Mouse (Mus musculus) hindbrain, embryonic 15.5 days (tissue): ENCODE results near the gene Arl8a. TPM values are rescaled to one million over a fixed set of nuclear protein-coding genes. Genes with fewer than 3 reads are reported as not detected.

Experiments
- ATAC-seq: fragments of 200-750 bp; cut with Nextera tagmentation; 2 replicates; pipeline ENCODE4 v1.8.0; 2017; ENCODE audit warnings: low read depth, moderate number of reproducible peaks, moderate TSS enrichment; ENCODE audit not compliant: low FRiP score
- H3K27ac ChIP-seq: fragments of 300-500 bp; sonication (generic); replicated peaks from 2 replicates; pipeline ENCODE4 v1.5.1; 2015; ENCODE audit warnings: mild to moderate bottlenecking, inconsistent platforms
- H3K27me3 ChIP-seq: fragments of 300-500 bp; sonication (generic); 2 replicates; pipeline ENCODE4 v1.6.1; 2015; ENCODE audit warnings: control low read depth, inconsistent platforms
- H3K36me3 ChIP-seq: fragments of 300-500 bp; sonication (generic); 2 replicates; pipeline ENCODE4 v1.6.1; 2015; ENCODE audit warnings: control low read depth, inconsistent platforms
- H3K4me1 ChIP-seq: fragments of 300-500 bp; sonication (generic); replicated peaks from 2 replicates; pipeline ENCODE4 v1.6.1; 2015; ENCODE audit warnings: control low read depth, inconsistent platforms
- H3K4me2 ChIP-seq: fragments of 300-500 bp; sonication (generic); 2 replicates; pipeline ENCODE4 v1.6.1; 2015; ENCODE audit warnings: moderate library complexity, mild to moderate bottlenecking, inconsistent platforms
- H3K4me3 ChIP-seq: fragments of 300-500 bp; sonication (generic); 2 replicates; pipeline ENCODE4 v1.5.1; 2015; ENCODE audit warnings: mild to moderate bottlenecking, inconsistent platforms
- H3K9ac ChIP-seq: fragments of 300-500 bp; sonication (generic); 2 replicates; pipeline ENCODE4 v1.6.1; 2015; ENCODE audit warnings: inconsistent platforms
- H3K9me3 ChIP-seq: fragments of 300-500 bp; sonication (generic); 2 replicates; pipeline ENCODE4 v1.6.1; 2016; ENCODE audit warnings: control low read depth, inconsistent platforms
- WGBS: fragments of 180-500 bp; shearing (Covaris S2); methylation state at CpG from one replicate; pipeline ENCODE4 v1.1.7; 2015; 5-methylcytosine and 5-hydroxymethylcytosine counted together
- polyA plus RNA-seq: library from polyadenylated mRNA; unstranded; fragments of >200 nt; fragmentation: Nextera tagmentation; extraction: Ambion mirVana; gene quantifications from 2 replicates; pipeline ENCODE4 v1.2.1, GENCODE M21; 2015

The Arl8a gene
- polyA plus RNA-seq, 1 experiment from 2014 or later: 418 TPM

GRCm38 (mm10) chr1:135126443-135127027 is 20.1 kb upstream of the Arl8a start:
- H3K27me3 ChIP-seq: no peaks in the 10 kb centered on the region
- H3K36me3 ChIP-seq: no peaks in the 10 kb centered on the region
- no peak overlapping the region for H3K4me2 ChIP-seq
- H3K4me1 ChIP-seq: peaks cover 10% of the 10 kb centered on the region; the same call in 1 of the 2 replicates
- H3K27ac ChIP-seq: no peak overlapping the region
- H3K9me3 ChIP-seq: no peaks in the 10 kb centered on the region
- no peak for ATAC-seq
- H3K9ac ChIP-seq: no peak overlapping the region
- WGBS: 53% methylated on average over 4 of the region's 4 CpGs
- no peak overlapping the region for H3K4me3 ChIP-seq

- 53% methylated on average over 6 of the region's 6 CpGs for WGBS
- no peak for ATAC-seq
- Histone ChIP-seq H3K9me3 (no peaks in the 10 kb centered on the region), H3K9ac (no peak overlapping the region), H3K4me1 (peaks cover 10% of the 10 kb centered on the region; the same call in 1 of the 2 replicates), H3K4me2 (no peak overlapping the region), H3K27ac (no peak overlapping the region), H3K36me3 (no peaks in the 10 kb centered on the region), H3K4me3 (no peak overlapping the region), H3K27me3 (no peaks in the 10 kb centered on the region)
Observed at GRCm38 (mm10) chr1:135128011-135128441, 18.6 kb upstream of the Arl8a start.

GRCm38 (mm10) chr1:135128986-135129385 is 17.6 kb upstream of the Arl8a start:
- WGBS: 28% methylated on average over 9 of the region's 9 CpGs
- Histone ChIP-seq H3K9me3 (no peaks in the 10 kb centered on the region), H3K36me3 (no peaks in the 10 kb centered on the region), H3K27ac (no peak overlapping the region), H3K9ac (no peak overlapping the region), H3K4me3 (no peak overlapping the region), H3K4me1 (peaks cover 10% of the 10 kb centered on the region; the same call in 1 of the 2 replicates), H3K27me3 (no peaks in the 10 kb centered on the region), H3K4me2 (no peak overlapping the region)
- ATAC-seq: no peak

- H3K27me3 ChIP-seq: no peaks in the 10 kb centered on the region
- no peak overlapping the region for H3K4me2 ChIP-seq
- no peak overlapping the region for H3K4me3 ChIP-seq
- peaks cover 10% of the 10 kb centered on the region; the same call in 1 of the 2 replicates for H3K4me1 ChIP-seq
- no peak for ATAC-seq
- H3K27ac ChIP-seq: no peak overlapping the region
- H3K9me3 ChIP-seq: no peaks in the 10 kb centered on the region
- H3K9ac ChIP-seq: no peak overlapping the region
- 58% methylated on average over 9 of the region's 9 CpGs for WGBS
- H3K36me3 ChIP-seq: no peaks in the 10 kb centered on the region
Observed at GRCm38 (mm10) chr1:135129543-135130183, 17.0 kb upstream of the Arl8a start.

GRCm38 (mm10) chr1:135130376-135131018 is 16.1 kb upstream of the Arl8a start:
- Histone ChIP-seq H3K9ac (no peak overlapping the region), H3K4me2 (no peak overlapping the region), H3K4me1 (peaks cover 10% of the 10 kb centered on the region; the same call in 1 of the 2 replicates), H3K4me3 (no peak overlapping the region), H3K9me3 (no peaks in the 10 kb centered on the region), H3K36me3 (no peaks in the 10 kb centered on the region), H3K27ac (no peak overlapping the region), H3K27me3 (no peaks in the 10 kb centered on the region)
- no peak for ATAC-seq
- 93% methylated on average over 2 of the region's 2 CpGs for WGBS

- 47% methylated on average over 6 of the region's 6 CpGs for WGBS
- Histone ChIP-seq H3K4me2 (no peak overlapping the region), H3K4me3 (no peak overlapping the region), H3K36me3 (no peaks in the 10 kb centered on the region), H3K4me1 (peaks cover 5% of the 10 kb centered on the region; the same call in 1 of the 2 replicates), H3K27ac (no peak overlapping the region), H3K9me3 (no peaks in the 10 kb centered on the region), H3K27me3 (no peaks in the 10 kb centered on the region), H3K9ac (no peak overlapping the region)
- no peak for ATAC-seq
Observed at GRCm38 (mm10) chr1:135131034-135131433, 15.6 kb upstream of the Arl8a start.

GRCm38 (mm10) chr1:135131560-135131959 is 15.1 kb upstream of the Arl8a start:
- Histone ChIP-seq H3K36me3 (no peaks in the 10 kb centered on the region), H3K27ac (no peak overlapping the region), H3K9ac (no peak overlapping the region), H3K9me3 (no peaks in the 10 kb centered on the region), H3K4me1 (no peaks in the 10 kb centered on the region), H3K27me3 (no peaks in the 10 kb centered on the region), H3K4me2 (no peak overlapping the region), H3K4me3 (no peak overlapping the region)
- 58% methylated on average over 8 of the region's 8 CpGs for WGBS
- no peak for ATAC-seq

- no peak for ATAC-seq
- no peaks in the 10 kb centered on the region for H3K27me3 ChIP-seq
- H3K9me3 ChIP-seq: no peaks in the 10 kb centered on the region
- H3K36me3 ChIP-seq: no peaks in the 10 kb centered on the region
- no peak within 1 kb of the TSS for H3K27ac ChIP-seq
- no peak within 1 kb of the TSS for H3K4me2 ChIP-seq
- no peak within 1 kb of the TSS for H3K9ac ChIP-seq
- no peaks in the 10 kb centered on the region for H3K4me1 ChIP-seq
- WGBS: 38% methylated on average over 10 of the region's 10 CpGs
- H3K4me3 ChIP-seq: no peak within 1 kb of the TSS
Observed at GRCm38 (mm10) chr1:135132473-135132872, 14.2 kb upstream of the Arl8a start, which contains the start of gene Ptpn7. Gene Ptpn7, plus strand, starts transcription at chr1:135132700.

GRCm38 (mm10) chr1:135132893-135133369 is 13.7 kb upstream of the Arl8a start:
- Histone ChIP-seq H3K27ac (no peak overlapping the region), H3K4me2 (no peak overlapping the region), H3K36me3 (no peaks in the 10 kb centered on the region), H3K4me1 (no peaks in the 10 kb centered on the region), H3K9me3 (no peaks in the 10 kb centered on the region), H3K27me3 (no peaks in the 10 kb centered on the region), H3K9ac (no peak overlapping the region), H3K4me3 (no peak overlapping the region)
- WGBS: 88% methylated on average over 9 of the region's 9 CpGs
- no peak for ATAC-seq

- H3K36me3 ChIP-seq: no peaks in the 10 kb centered on the region
- no peaks in the 10 kb centered on the region for H3K4me1 ChIP-seq
- no peak overlapping the region for H3K4me3 ChIP-seq
- H3K27ac ChIP-seq: no peak overlapping the region
- no peaks in the 10 kb centered on the region for H3K27me3 ChIP-seq
- ATAC-seq: no peak
- WGBS: 87% methylated on average over 10 of the region's 10 CpGs
- H3K9me3 ChIP-seq: no peaks in the 10 kb centered on the region
- no peak overlapping the region for H3K4me2 ChIP-seq
- no peak overlapping the region for H3K9ac ChIP-seq
Observed at GRCm38 (mm10) chr1:135133678-135134435, 12.8 kb upstream of the Arl8a start.

GRCm38 (mm10) chr1:135135111-135135787 is 11.4 kb upstream of the Arl8a start:
- Histone ChIP-seq H3K36me3 (no peaks in the 10 kb centered on the region), H3K27ac (no peak overlapping the region), H3K4me3 (no peak overlapping the region), H3K4me2 (no peak overlapping the region), H3K27me3 (no peaks in the 10 kb centered on the region), H3K9me3 (no peaks in the 10 kb centered on the region), H3K4me1 (no peaks in the 10 kb centered on the region), H3K9ac (no peak overlapping the region)
- no peak for ATAC-seq
- 93% methylated on average over 8 of the region's 8 CpGs for whole genome bisulfite sequencing
